Mouse (Mus musculus): ENCODE data around the gene Cfd. TPM values are rescaled to one million over a fixed set of nuclear protein-coding genes. Genes with fewer than 3 reads are reported as not detected.

Cfd gene
- polyA plus RNA-seq, 1 experiment from 2014 or later, result not detected

GRCm38 (mm10) chr10:79874290-79874862 is 16.3 kb upstream of the Cfd start, which contains the start of the genes Prtn3 and Plppr3:
TSS of gene Prtn3 (plus strand) at chr10:79874476.
TSS of gene Plppr3 (minus strand) at chr10:79874634.
- Histone ChIP-seq H3K9me3 (replicated peaks; ENCODE audit: control insufficient read depth, low read length) (no peaks in the 10 kb centered on the region), H3K27me3 (ENCODE audit: control insufficient read depth, insufficient read depth, low read length) (no peaks in the 10 kb centered on the region), H3K27ac (replicated peaks; ENCODE audit: low read depth, low read length) (peak within 1 kb of the TSS; percentile 37), H3K4me2 (ENCODE audit: low read depth, low read length) (peak within 1 kb of the TSS; percentile 41), H3K4me3 (ENCODE audit: low read depth, low read length) (peak within 1 kb of the TSS; percentile 51), H3K4me1 (ENCODE audit: control insufficient read depth, insufficient read depth, low read length) (peaks cover 6% of the 10 kb centered on the region), H3K9ac (replicated peaks; ENCODE audit: low read length) (peak within 1 kb of the TSS; percentile 81), H3K36me3 (replicated peaks; ENCODE audit: control insufficient read depth, insufficient read depth, low read depth, low read length) (no peaks in the 10 kb centered on the region; the same call in 1 of the 2 replicates)
- 0% methylated on average over 56 of the region's 57 CpGs for WGBS
- ATAC-seq (replicated peaks; ENCODE audit: insufficient number of reproducible peaks, low FRiP score, low TSS enrichment, low read depth) (peak; percentile 86), DNase-seq (ENCODE audit: low spot score) (peak; percentile 84)

- Histone ChIP-seq H3K4me1 (ENCODE audit: control insufficient read depth, insufficient read depth, low read length) (peaks cover 6% of the 10 kb centered on the region), H3K9me3 (replicated peaks; ENCODE audit: control insufficient read depth, low read length) (no peaks in the 10 kb centered on the region), H3K36me3 (replicated peaks; ENCODE audit: control insufficient read depth, insufficient read depth, low read depth, low read length) (no peaks in the 10 kb centered on the region), H3K27me3 (ENCODE audit: control insufficient read depth, insufficient read depth, low read length) (no peaks in the 10 kb centered on the region), H3K4me2 (ENCODE audit: low read depth, low read length) (no peak overlapping the region), H3K27ac (replicated peaks; ENCODE audit: low read depth, low read length) (no peak overlapping the region), H3K4me3 (ENCODE audit: low read depth, low read length) (no peak overlapping the region), H3K9ac (replicated peaks; ENCODE audit: low read length) (no peak overlapping the region)
- ATAC-seq (replicated peaks; ENCODE audit: insufficient number of reproducible peaks, low FRiP score, low TSS enrichment, low read depth) (no peak), DNase-seq (ENCODE audit: low spot score) (no peak)
- 27% methylated on average over 1 of the region's 1 CpGs for WGBS
Measured at GRCm38 (mm10) chr10:79877174-79877573, 13.5 kb upstream of the Cfd start.

GRCm38 (mm10) chr10:79877757-79878156 is 12.9 kb upstream of the Cfd start:
- no peak for DNase-seq (ENCODE audit: low spot score)
- Histone ChIP-seq H3K9ac (replicated peaks; ENCODE audit: low read length) (no peak overlapping the region), H3K27me3 (ENCODE audit: control insufficient read depth, insufficient read depth, low read length) (peaks cover 4% of the 10 kb centered on the region; the same call in 1 of the 2 replicates), H3K9me3 (replicated peaks; ENCODE audit: control insufficient read depth, low read length) (no peaks in the 10 kb centered on the region), H3K4me3 (ENCODE audit: low read depth, low read length) (no peak overlapping the region), H3K4me1 (ENCODE audit: control insufficient read depth, insufficient read depth, low read length) (peaks cover 5% of the 10 kb centered on the region), H3K27ac (replicated peaks; ENCODE audit: low read depth, low read length) (no peak overlapping the region), H3K36me3 (replicated peaks; ENCODE audit: control insufficient read depth, insufficient read depth, low read depth, low read length) (no peaks in the 10 kb centered on the region), H3K4me2 (ENCODE audit: low read depth, low read length) (no peak overlapping the region)
- ATAC-seq (replicated peaks; ENCODE audit: insufficient number of reproducible peaks, low FRiP score, low TSS enrichment, low read depth), result no peak
- WGBS, result 53% methylated on average over 12 of the region's 12 CpGs

GRCm38 (mm10) chr10:79879527-79879926 is 11.1 kb upstream of the Cfd start:
- no peaks in the 10 kb centered on the region for H3K36me3 ChIP-seq (replicated peaks; ENCODE audit: control insufficient read depth, insufficient read depth, low read depth, low read length)
- no peak overlapping the region for H3K4me2 ChIP-seq (ENCODE audit: low read depth, low read length)
- WGBS, result 42% methylated on average over 3 of the region's 3 CpGs
- peaks cover 6% of the 10 kb centered on the region; the same call in 1 of the 2 replicates for H3K27me3 ChIP-seq (ENCODE audit: control insufficient read depth, insufficient read depth, low read length)
- DNase-seq (ENCODE audit: low spot score) (no peak), ATAC-seq (replicated peaks; ENCODE audit: insufficient number of reproducible peaks, low FRiP score, low TSS enrichment, low read depth) (no peak)
- H3K27ac ChIP-seq (replicated peaks; ENCODE audit: low read depth, low read length), result no peak overlapping the region
- H3K4me3 ChIP-seq (ENCODE audit: low read depth, low read length), result no peak overlapping the region
- no peaks in the 10 kb centered on the region for H3K4me1 ChIP-seq (ENCODE audit: control insufficient read depth, insufficient read depth, low read length)
- no peak overlapping the region for H3K9ac ChIP-seq (replicated peaks; ENCODE audit: low read length)
- H3K9me3 ChIP-seq (replicated peaks; ENCODE audit: control insufficient read depth, low read length), result no peaks in the 10 kb centered on the region

- Histone ChIP-seq H3K9me3 (replicated peaks; ENCODE audit: control insufficient read depth, low read length) (no peaks in the 10 kb centered on the region), H3K4me2 (ENCODE audit: low read depth, low read length) (no peak overlapping the region), H3K27me3 (ENCODE audit: control insufficient read depth, insufficient read depth, low read length) (peaks cover 6% of the 10 kb centered on the region; the same call in 1 of the 2 replicates), H3K27ac (replicated peaks; ENCODE audit: low read depth, low read length) (no peak overlapping the region), H3K4me3 (ENCODE audit: low read depth, low read length) (no peak overlapping the region), H3K4me1 (ENCODE audit: control insufficient read depth, insufficient read depth, low read length) (no peaks in the 10 kb centered on the region), H3K36me3 (replicated peaks; ENCODE audit: control insufficient read depth, insufficient read depth, low read depth, low read length) (no peaks in the 10 kb centered on the region), H3K9ac (replicated peaks; ENCODE audit: low read length) (no peak overlapping the region)
- DNase-seq (ENCODE audit: low spot score), result peak; percentile 35
- WGBS, result 20% methylated on average over 9 of the region's 9 CpGs
- no peak for ATAC-seq (replicated peaks; ENCODE audit: insufficient number of reproducible peaks, low FRiP score, low TSS enrichment, low read depth)
Measured at GRCm38 (mm10) chr10:79880721-79881120, 9.9 kb upstream of the Cfd start.

GRCm38 (mm10) chr10:79881981-79882380 is 8.7 kb upstream of the Cfd start:
- H3K27me3 ChIP-seq (ENCODE audit: control insufficient read depth, insufficient read depth, low read length), result peaks cover 6% of the 10 kb centered on the region; the same call in 1 of the 2 replicates
- 6% methylated on average over 22 of the region's 22 CpGs for WGBS
- H3K4me1 ChIP-seq (ENCODE audit: control insufficient read depth, insufficient read depth, low read length), result no peaks in the 10 kb centered on the region
- no peak overlapping the region for H3K4me3 ChIP-seq (ENCODE audit: low read depth, low read length)
- peak; percentile 49 for DNase-seq (ENCODE audit: low spot score)
- peak overlapping the region; percentile 39 for H3K4me2 ChIP-seq (ENCODE audit: low read depth, low read length)
- no peaks in the 10 kb centered on the region for H3K9me3 ChIP-seq (replicated peaks; ENCODE audit: control insufficient read depth, low read length)
- H3K36me3 ChIP-seq (replicated peaks; ENCODE audit: control insufficient read depth, insufficient read depth, low read depth, low read length), result no peaks in the 10 kb centered on the region
- peak; percentile 58 for ATAC-seq (replicated peaks; ENCODE audit: insufficient number of reproducible peaks, low FRiP score, low TSS enrichment, low read depth)
- 0 out of 2 replicates have a peak overlapping the region, but pooled peaks have one; percentile 13 for H3K9ac ChIP-seq (replicated peaks; ENCODE audit: low read length)
- no peak overlapping the region for H3K27ac ChIP-seq (replicated peaks; ENCODE audit: low read depth, low read length)

- Histone ChIP-seq H3K36me3 (replicated peaks; ENCODE audit: control insufficient read depth, insufficient read depth, low read depth, low read length) (no peaks in the 10 kb centered on the region), H3K4me1 (ENCODE audit: control insufficient read depth, insufficient read depth, low read length) (no peaks in the 10 kb centered on the region), H3K4me3 (ENCODE audit: low read depth, low read length) (no peak overlapping the region), H3K27ac (replicated peaks; ENCODE audit: low read depth, low read length) (no peak overlapping the region), H3K4me2 (ENCODE audit: low read depth, low read length) (no peak overlapping the region), H3K9ac (replicated peaks; ENCODE audit: low read length) (no peak overlapping the region), H3K27me3 (ENCODE audit: control insufficient read depth, insufficient read depth, low read length) (peaks cover 6% of the 10 kb centered on the region; the same call in 1 of the 2 replicates), H3K9me3 (replicated peaks; ENCODE audit: control insufficient read depth, low read length) (no peaks in the 10 kb centered on the region)
- 12% methylated on average over 22 of the region's 22 CpGs for WGBS
- DNase-seq (ENCODE audit: low spot score) (peak; percentile 89), ATAC-seq (replicated peaks; ENCODE audit: insufficient number of reproducible peaks, low FRiP score, low TSS enrichment, low read depth) (no peak)
Measured at GRCm38 (mm10) chr10:79883297-79884084, 7.2 kb upstream of the Cfd start.

GRCm38 (mm10) chr10:79884446-79884845 is 6.2 kb upstream of the Cfd start:
- H3K9me3 ChIP-seq (replicated peaks; ENCODE audit: control insufficient read depth, low read length), result no peaks in the 10 kb centered on the region
- WGBS, result 71% methylated on average over 4 of the region's 4 CpGs
- no peak overlapping the region for H3K9ac ChIP-seq (replicated peaks; ENCODE audit: low read length)
- DNase-seq (ENCODE audit: low spot score) (no peak), ATAC-seq (replicated peaks; ENCODE audit: insufficient number of reproducible peaks, low FRiP score, low TSS enrichment, low read depth) (no peak)
- H3K27me3 ChIP-seq (ENCODE audit: control insufficient read depth, insufficient read depth, low read length), result peaks cover 6% of the 10 kb centered on the region; the same call in 1 of the 2 replicates
- no peaks in the 10 kb centered on the region for H3K36me3 ChIP-seq (replicated peaks; ENCODE audit: control insufficient read depth, insufficient read depth, low read depth, low read length)
- no peak overlapping the region for H3K4me2 ChIP-seq (ENCODE audit: low read depth, low read length)
- no peaks in the 10 kb centered on the region for H3K4me1 ChIP-seq (ENCODE audit: control insufficient read depth, insufficient read depth, low read length)
- no peak overlapping the region for H3K27ac ChIP-seq (replicated peaks; ENCODE audit: low read depth, low read length)
- no peak overlapping the region for H3K4me3 ChIP-seq (ENCODE audit: low read depth, low read length)
